Mouse (Mus musculus) MEL (cell line): ENCODE measurements around the gene Dnase1l3.

Experiments
- BHLHE40 ChIP-seq: IDR thresholded peaks from 2 replicates; pipeline ENCODE4 v1.6.1; 2012; ENCODE audit warnings: low read depth, mild to moderate bottlenecking, inconsistent platforms, low read length, improper control_type of control experiment, borderline replicate concordance
- E2F4 ChIP-seq: IDR thresholded peaks from 2 replicates; pipeline ENCODE4 v1.6.1; 2011; ENCODE audit warnings: low read depth, low read length, improper control_type of control experiment, borderline replicate concordance
- HCFC1 ChIP-seq: IDR thresholded peaks from 2 replicates; pipeline ENCODE4 v1.6.1; 2012; ENCODE audit warnings: low read depth, mild to moderate bottlenecking, inconsistent platforms, low read length, improper control_type of control experiment, moderate library complexity
- MEF2A ChIP-seq: IDR thresholded peaks from 2 replicates; pipeline ENCODE4 v1.6.1; 2014; ENCODE audit warnings: low read depth, mild to moderate bottlenecking, inconsistent platforms, low read length, improper control_type of control experiment; ENCODE audit not compliant: poor library complexity, insufficient replicate concordance, severe bottlenecking; ENCODE audit errors: extremely low read depth
- USF1 ChIP-seq: IDR thresholded peaks from 2 replicates; pipeline ENCODE4 v1.6.1; 2014; ENCODE audit warnings: low read depth, mild to moderate bottlenecking, inconsistent platforms, low read length, improper control_type of control experiment, moderate library complexity

GRCm38 (mm10) chr14:7934166-7934565, 60.2 kb downstream of the Dnase1l3 start:
- TF ChIP-seq BHLHE40 (no peak), USF1 (no peak), HCFC1 (no peak), MEF2A (no peak), E2F4 (no peak)
